Mouse (Mus musculus) adrenal gland, postnatal 25 days (tissue): ENCODE results near the gene Fbxw5. TPM values are rescaled to one million over a fixed set of nuclear protein-coding genes. Genes with fewer than 3 reads are reported as not detected.

ENCODE experiments used
- DNase-seq: peaks from one replicate; pipeline ENCODE4 v3.0.0; 2021; ENCODE audit warnings: mixed read lengths
- long read RNA-seq: library from polyadenylated mRNA; stranded (forward); transcript quantifications from one replicate; pipeline ENCODE4 v2.0.0, GENCODE M21; 2021
- total RNA-seq: library from RNA; stranded (reverse); gene quantifications from 2 replicates; pipeline ENCODE4 v1.2.3, GENCODE M21; 2021

The Fbxw5 gene
- 99.9 and 103 TPM in 2 replicates for total RNA-seq
- long read RNA-seq, transcript Fbxw5-209 (3 exons, 870 nt), result minor isoform, 6 of 149 reads
- long read RNA-seq, transcript Fbxw5-201 (9 exons, 2,388 nt), result major isoform, 76 of 149 reads
- long read RNA-seq, partial matches to known transcripts, result 28 of 149 reads
- long read RNA-seq, other reads (novel, unspliced or antisense), result 39 of 149 reads

DNA sequence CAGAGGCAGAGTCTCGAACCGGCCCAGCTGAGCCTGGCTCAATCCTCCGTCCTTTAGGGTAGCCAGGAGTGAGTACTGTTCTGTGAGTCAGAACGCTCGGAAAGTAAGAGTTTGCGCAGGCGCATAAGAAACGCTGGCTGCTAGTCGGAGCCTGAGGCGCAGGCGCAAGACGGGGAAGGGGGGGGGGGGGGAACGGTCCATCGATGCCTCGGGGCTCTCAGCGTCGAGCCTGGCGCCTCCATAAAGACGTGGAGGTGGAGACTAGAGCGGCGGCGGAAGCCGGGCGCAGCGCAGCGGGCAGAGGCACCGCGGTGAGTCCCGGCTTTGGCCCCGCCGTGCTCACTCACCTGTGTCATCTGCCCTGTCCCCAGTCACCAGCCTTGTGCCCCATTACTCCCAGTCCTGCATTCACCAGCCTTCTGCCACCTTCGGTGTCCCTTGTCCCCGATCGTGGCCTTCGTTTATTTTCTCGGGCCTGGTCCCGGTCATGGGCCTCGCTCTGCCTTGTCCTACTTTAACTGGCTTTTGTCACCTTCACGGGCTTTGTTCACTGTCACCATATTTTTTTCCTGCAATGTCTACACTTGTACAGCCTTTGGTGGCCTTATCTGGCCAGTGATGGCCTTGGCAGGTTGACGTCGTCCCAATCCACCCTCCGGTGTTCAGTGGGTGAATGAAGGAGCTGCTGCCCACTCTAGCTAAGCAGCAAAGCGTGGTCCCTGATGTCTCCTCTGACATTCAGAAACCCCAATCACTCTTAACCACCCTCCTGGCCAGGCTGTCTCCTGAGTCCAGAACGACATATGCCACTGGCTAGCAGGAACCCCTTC, at the start of gene Fbxw5:
Fbxw5 (plus strand) TSS at position 175 of the 830 bp plus-strand sequence.
- DNase-seq, result peak; percentile 85

DNA sequence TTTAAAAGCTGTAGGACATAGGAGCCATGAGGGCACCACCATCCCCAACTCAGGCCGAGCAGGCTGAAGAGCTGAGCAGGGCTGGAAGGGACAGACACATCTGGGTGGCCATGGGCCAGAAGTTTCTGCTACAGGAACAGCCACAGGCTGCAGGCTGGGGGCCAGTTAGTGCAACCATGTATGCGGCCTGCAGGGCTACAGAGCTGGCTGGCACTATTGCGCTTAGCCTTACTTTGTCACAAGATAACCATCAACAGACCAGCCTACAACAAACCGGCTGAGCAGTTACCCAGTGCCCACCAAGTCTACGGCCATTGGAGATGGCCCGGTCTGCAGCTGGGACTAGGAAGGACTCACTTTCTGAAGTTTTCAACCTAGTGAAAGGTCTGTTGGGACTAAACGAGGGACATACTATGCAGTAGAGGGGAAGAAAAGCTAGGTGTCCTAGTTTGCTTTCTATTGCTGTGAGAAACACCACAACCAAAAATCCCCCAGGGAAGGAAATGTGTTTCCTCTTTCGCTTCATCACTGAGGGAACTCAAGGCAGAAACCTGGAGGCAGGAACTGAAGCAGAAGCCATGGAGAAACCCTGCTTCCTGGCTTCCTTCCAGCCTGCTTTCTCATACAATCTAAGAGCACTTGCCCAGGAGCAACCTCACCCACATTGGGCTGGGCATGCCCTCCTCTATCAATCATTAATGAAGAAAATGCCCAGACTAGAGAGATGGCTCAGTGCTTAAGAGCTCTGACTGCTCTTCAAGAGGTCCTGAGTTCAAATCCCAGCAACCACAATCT, 49.5 kb upstream of the Fbxw5 start:
- no peak for DNase-seq

DNA sequence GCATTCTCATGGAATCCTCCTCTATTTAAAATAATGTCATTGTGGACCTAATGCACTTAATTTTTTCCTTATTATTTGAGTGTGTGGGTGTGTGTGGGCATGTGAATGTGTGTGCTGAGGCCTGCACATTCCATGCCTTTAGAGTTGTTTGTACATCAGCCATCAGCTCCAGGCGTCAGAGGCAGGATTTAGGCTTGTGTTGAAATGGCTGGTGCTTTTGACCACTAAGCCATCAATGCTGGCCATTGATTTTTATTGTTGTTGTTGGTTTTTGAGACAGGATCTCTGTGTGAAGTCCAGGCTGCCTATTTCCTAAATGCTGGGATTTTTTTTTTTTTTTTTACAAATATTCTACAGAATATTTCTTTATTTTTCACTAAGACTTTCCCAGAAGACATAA, 47.6 kb upstream of the Fbxw5 start:
- no peak for DNase-seq

DNA sequence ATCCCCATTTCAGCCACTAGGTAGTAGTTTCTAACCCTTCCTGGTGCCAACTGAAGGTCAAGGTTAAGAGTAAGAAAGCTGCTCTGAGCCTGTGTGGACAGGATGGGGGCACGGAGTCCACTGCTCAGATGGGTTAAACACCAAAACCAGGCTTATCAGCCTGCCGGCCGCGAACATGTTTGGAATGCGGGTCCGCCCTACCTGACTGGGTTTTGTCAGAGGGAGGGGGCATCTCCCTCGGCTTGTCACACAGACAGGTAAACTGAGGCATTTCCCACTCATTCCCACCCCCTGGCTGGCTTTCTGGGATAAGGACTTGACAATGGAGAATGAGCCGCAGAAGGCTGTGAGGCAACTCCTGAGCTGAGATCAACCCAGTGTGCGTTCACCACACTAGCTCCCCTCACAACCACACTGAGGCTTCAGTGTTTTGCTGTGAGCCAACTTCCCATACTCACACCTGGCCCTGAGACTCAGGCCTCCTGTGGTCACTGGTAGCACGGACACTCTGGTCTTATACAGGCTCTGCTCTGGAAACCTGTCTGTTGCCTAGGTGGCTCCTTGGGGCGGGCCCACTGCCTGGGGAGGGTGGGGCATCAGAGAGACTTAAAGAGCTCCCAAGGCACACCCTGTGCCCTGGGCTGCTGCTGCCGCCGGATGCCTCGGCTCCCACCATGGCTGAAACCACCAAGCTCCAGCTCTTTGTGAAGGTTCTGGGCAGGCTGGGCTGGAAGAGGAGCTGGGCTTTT, 44.2 kb upstream of the Fbxw5 start, which contains the start of gene Clic3:
Clic3 (plus strand) TSS at position 634 of the 749 bp plus-strand sequence.
- no peak for DNase-seq

DNA sequence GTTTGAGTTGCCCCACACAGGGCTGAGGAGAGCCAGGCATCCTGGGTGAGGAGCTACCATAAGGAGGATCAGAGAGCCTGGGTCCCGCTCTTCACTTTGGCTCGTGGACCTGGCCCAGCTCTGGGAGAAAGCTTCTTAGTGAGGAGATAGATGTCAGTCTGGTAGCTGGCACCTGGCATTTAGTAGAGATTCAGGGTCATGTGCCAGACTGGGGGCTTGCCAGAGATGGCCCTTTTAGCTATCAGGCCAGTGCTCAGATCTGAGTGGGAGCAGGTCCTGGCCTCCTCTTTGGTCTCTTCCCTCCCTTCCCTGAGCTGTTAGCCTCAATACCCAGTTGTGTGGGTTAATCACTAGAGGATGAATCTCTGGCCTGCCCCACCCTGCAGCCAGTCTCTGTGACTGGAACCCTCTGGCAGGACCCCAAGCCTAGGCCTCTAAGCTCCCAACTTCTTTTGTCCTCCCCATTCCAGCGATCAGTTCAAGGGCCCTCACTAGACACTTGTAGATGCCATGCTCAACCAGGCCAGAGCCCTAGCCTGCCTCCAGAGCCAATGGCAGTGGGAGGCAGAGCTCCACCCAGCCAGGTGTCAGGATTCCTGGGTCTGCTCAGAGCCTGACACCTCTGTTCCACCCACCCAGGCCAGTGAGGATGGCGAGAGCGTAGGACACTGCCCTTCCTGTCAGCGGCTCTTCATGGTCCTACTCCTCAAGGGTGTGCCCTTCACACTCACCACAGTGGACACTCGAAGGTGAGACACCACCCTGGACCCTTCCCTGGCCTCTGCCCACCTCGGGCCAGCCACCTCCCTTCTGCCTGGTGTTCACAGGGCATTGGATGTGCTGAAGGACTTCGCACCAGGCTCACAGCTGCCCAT, 43.3 kb upstream of the Fbxw5 start:
- DNase-seq, result no peak

DNA sequence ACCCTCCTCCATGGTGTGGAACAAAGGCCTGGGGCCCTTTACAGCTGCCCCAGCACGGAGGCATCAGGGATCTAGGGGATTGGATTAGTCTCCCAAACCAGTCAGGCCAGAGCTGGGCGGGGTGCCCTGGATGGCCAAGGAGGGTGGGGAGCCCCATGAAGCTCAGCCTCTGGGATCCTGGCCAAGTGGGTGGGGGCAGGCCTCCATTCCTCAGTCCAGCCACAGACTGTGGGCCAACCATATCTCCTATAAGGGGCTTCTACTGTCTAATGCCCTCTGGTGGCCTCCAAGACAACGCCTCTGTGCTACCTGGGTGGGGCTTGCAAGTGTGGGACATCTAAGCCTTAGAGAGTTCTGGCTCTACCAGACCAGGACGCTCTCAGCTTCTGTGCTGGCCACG, 41.6 kb upstream of the Fbxw5 start:
- DNase-seq, result no peak

DNA sequence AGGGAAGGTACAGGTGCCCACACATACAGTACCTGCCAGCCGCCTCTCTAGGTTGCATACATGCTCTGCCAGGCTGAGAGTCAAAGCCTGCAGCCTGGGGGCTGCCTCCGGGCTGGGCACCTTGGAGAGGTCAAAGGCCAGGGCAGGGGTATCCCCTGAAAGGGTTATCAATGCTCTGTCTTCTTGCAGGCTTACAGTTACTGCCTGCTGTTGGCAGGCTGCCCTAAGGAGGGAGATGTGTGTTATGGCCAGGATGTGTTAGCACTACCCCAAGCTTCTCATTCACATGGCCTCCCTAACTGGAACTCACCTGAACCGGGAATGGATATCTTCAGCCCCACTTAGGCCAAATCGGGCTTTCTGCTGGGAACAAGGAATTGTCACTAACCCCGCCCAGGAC, 40.4 kb upstream of the Fbxw5 start:
- DNase-seq, result no peak

DNA sequence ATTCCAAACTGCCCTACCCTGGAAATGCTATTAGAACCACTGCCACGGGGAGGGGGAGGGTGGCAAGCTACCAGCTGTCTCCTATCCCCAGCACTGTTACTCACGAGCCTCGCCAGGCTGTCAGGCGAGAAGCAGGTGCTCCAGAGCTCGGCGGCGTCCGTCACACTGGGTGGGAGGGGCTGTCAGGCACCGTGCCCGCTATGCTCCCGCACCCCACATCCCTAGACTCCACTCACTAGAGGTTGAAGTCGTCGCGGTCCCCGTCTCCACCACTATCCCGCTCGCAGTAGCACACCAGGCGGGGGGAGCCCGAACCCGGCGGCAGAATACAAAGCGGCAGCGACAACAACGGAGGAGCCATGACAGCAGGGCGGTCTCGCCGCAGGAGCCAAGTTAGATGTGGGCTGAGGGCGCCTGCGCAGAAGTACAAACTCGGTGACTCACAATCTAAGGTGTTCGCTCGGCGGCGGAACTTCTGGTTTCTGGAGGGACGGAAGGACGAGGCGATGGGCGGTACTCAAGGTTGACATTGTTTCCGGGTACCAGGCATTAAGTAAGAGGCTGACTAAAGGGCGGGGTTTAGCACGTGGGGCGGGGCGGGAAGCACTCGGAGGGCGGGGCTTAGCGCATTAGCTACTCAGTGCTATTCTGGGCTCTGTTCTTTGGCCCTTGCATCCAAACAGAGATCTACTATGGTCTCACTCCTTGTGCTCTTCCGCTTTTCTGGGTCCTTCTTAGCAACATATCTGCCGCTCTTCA, 39.8 kb upstream of the Fbxw5 start, which contains the start of gene Paxx:
Paxx (minus strand) TSS at position 544 of the 759 bp plus-strand sequence.
- peak; percentile 91 for DNase-seq

DNA sequence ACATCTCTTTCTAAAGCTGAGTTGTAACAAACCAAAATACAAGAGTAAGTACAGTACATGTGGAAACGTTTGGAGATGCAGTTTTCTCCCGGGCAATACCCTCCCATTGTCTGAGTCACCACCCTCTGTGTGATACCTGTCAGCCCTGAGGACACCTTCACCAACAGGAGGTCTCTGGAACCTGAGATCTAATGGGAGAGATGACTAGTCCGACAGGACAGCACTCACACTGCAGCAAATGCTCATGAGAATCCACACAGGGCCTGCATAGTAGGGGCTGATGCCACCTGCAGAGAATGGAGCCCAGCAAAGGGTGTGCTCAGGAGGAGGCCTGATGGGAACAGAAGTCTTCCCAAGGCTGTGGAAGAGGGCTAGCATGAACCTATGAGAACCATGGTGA, 39.1 kb upstream of the Fbxw5 start:
- no peak for DNase-seq

DNA sequence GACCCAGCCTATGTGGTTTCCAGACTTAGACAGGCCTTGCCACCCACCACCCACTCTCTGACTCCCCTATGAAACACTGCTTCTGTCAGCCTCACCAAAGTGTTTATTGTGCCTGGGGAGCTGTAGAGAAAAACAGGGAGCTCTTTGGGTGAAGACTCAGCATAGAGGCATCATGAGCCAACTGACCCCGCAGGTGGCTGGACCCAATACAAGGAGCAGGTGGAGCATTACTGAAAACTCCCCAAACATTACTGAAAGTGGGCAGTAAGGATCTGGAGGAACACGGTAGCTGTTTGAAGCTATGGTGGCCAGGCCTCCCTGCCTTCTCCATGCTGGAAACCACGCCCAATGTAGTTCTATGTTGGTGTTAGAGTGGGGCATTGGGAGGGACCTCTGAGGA, 36.9 kb upstream of the Fbxw5 start:
- DNase-seq, result no peak

DNA sequence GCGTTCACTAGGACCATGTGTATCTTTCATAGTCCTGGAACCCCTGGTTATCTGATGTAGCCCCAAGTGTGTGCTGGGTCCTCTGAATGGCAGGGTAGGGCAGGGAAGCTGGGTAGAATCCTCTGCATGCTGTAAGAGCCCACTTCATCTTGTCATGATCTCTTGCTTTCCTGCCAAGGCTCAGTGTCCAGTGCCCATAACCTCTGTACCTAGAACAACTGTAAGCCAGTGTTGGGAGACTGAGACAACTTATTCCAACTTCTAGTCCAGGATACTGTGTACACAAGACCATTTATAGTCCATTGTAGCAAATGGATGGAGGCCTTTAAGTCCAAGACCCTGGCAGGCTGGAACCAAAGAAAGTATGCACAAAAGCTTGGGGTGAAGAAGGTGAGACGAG, 35.3 kb upstream of the Fbxw5 start:
- DNase-seq, result no peak

DNA sequence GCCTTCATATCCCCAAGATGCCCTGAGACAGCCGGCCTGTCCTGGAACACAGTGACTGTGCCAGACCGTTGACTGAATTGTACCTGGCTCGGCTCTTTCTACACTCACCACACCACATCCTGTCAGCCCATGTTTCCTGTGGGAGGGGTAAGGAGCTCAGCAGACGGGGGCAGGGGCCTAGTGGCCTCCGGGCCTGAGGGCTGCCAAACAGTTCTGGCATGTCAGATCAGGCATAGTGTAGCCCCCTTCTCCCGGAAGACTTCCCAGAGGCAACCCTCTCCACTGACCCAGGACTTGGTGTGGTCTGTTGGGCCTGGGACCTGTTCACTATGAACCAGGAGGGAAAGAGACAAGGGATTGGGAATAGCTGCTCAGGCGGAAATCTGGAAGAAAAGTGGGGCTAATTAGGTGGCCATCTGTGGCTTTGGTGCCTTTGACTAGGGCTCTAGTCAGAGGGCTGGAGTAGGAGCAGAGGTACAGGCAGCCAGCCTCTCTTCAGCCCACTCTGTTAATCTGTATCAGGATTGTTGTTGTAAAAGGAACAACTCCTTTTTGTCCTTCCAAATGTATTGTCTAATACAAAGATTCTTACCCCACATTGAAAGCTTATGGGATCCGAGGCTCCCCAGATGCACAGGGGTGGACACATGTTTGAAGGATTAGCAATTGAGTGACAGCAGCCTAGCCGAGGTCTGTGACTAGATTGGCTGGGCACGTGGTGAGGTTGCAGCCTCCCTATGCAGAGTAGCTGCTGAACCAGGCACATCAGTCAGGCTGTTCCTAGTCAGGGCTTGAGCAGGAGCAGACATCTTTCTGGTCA, 34.5 kb upstream of the Fbxw5 start:
- DNase-seq, result no peak

DNA sequence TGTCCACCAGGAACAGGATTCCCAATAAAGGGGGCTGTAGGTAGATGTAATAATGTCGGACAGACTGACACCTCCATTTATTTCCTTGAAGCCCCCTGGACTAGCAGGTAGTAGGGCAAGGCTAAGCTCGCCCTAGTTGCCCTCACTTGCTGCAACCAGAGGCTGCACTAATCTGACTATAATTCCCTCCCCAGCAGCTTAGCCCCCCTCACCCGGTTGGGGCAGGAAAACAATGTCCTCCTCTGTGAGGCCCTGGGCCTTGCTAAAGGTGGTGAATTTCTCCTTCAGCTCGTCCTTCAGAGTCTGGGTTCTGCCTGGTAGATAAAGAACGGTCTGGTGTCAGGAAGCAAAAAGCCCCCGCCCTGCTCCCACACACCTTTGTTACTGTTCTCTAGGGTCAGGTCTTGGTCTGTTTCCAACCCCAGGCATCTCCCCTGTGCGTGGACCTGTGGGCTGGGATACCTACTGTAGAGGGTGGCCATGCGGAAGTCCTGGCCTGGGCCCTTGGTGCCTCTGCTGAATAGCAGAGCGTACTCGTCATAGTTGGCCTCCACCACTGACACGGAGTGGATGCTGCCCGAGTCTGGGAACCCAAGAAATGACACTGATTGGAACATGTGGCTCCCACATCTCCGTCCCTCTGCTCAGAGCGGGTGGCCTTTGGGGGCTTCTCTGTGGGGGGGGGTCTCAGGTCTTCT, 32.8 kb upstream of the Fbxw5 start:
- no peak for DNase-seq

DNA sequence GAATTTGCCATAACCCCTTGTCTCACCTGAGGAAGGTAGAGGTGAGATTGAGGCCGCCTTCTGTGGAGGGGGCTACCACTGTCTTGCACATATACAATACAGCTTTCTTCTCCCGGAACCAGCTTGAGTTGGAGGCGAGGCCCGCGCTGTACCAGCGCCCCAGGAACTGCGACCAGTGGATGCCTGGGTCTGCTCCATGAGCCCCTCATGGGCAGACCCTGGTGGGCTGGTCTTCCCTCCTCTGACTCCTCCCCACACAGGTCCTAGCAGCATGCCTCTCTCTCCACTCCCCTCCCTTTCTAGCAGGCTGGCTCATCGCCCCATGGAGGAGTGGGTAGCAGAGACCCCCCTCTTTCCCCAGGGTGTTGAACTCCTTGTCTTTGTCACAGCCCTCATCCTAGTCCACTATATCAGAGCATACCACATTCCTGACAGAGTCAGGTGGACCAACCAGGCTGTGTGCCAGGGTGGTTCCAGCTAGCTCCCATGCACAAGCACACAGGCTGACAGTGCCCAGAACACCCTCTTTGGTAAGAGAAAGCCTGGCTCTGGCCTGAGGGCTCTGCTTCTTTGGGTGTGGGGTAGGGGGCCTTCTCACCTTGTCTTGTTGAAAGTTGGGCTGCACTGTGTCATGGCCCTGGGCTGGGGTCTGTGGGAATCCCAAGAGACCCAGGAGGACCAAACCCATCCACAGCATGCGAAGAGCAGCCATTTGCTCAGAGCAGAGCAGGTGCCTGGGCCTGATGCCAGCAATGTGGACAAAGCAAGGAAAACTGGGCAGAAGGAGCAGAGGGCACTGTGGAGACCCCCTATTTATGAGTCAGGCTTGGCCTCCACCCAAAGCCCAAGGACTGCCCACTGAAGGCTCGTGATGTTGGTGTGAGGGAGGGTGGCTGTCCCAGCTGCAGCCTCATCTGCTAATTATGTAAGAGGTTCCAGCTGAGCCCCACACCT, 31.3 kb upstream of the Fbxw5 start:
- DNase-seq, result peak; percentile 26

DNA sequence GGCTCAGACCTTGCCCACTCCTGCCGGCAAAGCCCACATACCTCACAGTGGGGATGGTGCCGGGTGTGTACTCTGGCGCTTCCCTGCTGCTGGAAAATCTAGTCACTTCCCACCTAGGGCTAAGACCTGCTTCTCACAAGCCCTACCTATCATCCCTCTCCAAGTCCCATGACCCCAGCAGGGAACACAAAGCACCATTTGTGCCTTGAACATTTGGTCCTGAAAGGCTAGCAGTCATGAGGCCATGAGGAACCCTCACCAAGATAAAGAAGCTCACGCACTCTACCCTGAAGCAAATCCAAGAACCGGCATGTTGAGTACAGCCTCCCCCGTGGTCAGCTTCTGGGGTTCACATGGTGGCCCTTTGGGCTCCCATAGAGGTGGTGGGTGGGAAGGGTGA, 30.6 kb upstream of the Fbxw5 start, which contains the start of gene Ptgds:
Ptgds (minus strand) TSS at position 78 of the 400 bp plus-strand sequence.
- no peak for DNase-seq

DNA sequence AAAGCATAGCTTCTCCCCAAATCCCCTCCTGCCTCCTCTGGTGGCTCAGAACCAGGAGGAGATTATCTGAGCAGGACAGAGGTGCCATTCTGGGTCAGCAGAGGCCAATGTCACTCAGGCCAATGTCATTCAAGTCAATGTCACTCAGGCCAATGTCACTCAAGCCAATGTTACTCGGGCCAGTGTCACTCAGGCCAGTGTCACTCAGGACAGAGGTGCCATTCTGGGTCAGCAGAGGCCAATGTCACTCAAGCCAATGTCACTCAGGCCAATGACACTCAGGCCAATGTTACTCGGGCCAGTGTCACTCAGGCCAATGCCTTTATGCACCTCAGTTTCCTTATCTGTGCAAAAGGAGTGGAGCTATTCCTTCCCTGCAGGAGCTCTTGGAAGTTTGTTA, 28.0 kb upstream of the Fbxw5 start:
- no peak for DNase-seq

DNA sequence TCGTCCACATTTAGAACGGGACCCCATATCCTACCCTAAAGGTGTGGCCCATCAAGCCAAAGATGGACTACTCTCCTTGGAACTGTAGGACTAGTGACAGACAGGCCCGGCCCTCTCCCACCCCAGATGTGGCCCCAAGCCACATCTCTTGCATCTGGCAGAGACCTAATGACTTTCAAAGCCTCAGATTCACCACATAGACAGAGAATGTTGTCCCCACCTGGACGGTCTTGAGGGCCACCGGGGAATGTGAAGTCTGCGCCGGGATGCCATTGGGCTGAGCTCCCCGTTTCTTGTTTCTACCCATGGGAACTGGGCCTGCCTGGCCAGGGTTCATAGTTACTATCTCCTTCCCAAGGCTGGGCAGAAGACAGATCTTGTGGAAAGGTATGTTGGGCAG, 23.0 kb upstream of the Fbxw5 start:
- no peak for DNase-seq
